Mouse (Mus musculus): ENCODE measurements around the gene 6820408C15Rik.

GRCm38 (mm10) chr2:152392786-152393185, 22.6 kb upstream of the 6820408C15Rik start:
- TF ChIP-seq HCFC1 (IDR thresholded peaks at IDR 0.05; ENCODE audit: borderline replicate concordance, insufficient read depth, low read length): no peak; the same call in 1 of the 2 replicates
- no peak for TF ChIP-seq CHD2 (IDR thresholded peaks at IDR 0.05; ENCODE audit: low read depth, low read length)

Data from ES-E14 (cell line).